Mouse (Mus musculus): Measurements from ENCODE around the gene Btg3. TPM values are rescaled to one million over a fixed set of nuclear protein-coding genes. Genes with fewer than 3 reads are reported as not detected.
A peak's percentile ranks its signal among the peaks of the same experiment; 100 is the strongest.

Btg3 gene
- polyA plus RNA-seq, 1 experiment from 2014 or later: 48.0 TPM

DNA sequence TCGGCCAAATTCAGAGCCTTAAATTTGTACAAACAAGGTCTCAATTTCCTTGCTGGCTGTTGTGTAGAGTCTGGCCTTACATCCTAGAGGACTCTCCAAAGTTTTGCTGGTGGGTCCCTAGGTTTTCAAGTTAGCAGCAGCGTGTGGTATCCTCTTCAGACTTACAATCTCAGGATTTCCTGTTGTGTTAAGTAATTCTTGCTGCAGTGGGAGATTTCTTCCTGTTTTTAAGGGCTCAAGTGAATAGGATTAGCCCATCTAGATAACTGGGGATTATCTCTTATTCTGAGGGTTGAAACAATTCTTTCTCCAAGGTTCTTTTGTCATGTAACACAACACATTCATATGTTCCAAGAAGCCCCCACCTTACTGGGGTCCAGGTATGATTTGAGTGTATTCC is 14.4 kb upstream of the Btg3 start:
- H3K27me3 ChIP-seq (ENCODE audit: control insufficient read depth, insufficient read depth, low read length): no peaks in the 10 kb centered on the region
- WGBS: 67% methylated on average over 2 of the region's 2 CpGs

DNA sequence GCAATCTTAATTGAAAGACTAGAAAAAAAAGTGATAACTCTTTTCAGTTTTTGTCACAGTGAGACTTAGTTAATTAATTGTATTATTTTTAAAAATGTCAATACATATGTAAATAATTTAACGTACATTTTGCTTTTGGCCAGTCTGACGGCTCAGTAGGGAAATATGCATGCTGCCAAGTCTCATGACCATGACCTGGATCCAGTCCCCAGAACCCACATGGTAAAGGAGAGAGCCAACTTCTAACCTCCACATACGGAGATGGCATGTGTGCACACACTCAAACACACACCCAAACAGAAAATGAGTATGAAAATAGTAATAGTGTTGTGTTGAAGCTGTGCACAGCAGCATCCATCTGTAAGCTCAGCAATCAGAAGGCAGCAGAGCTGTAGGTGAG is 13.0 kb upstream of the Btg3 start:
- Histone ChIP-seq H3K9me3 (ENCODE audit: control insufficient read depth, low read length) (no peaks in the 10 kb centered on the region), H3K27ac (ENCODE audit: low read depth, low read length) (no peak overlapping the region), H3K4me1 (ENCODE audit: control insufficient read depth, insufficient read depth, low read length) (no peaks in the 10 kb centered on the region), H3K9ac (ENCODE audit: low read depth, low read length) (no peak overlapping the region), H3K4me2 (replicated peaks; ENCODE audit: low read depth, low read length) (no peak overlapping the region), H3K4me3 (ENCODE audit: low read length) (no peak overlapping the region), H3K27me3 (ENCODE audit: control insufficient read depth, insufficient read depth, low read length) (no peaks in the 10 kb centered on the region), H3K36me3 (ENCODE audit: control insufficient read depth, insufficient read depth, low read length) (no peaks in the 10 kb centered on the region)
- ATAC-seq (ENCODE audit: low FRiP score, low TSS enrichment): no peak
- WGBS: 93% methylated on average over 3 of the region's 3 CpGs

More for the DNA sequence above, 14.4 kb upstream of the Btg3 start:
- H3K36me3 ChIP-seq (ENCODE audit: control insufficient read depth, insufficient read depth, low read length): no peaks in the 10 kb centered on the region
- H3K4me1 ChIP-seq (ENCODE audit: control insufficient read depth, insufficient read depth, low read length): no peaks in the 10 kb centered on the region
- no peak overlapping the region for H3K4me3 ChIP-seq (ENCODE audit: low read length)
- no peak for ATAC-seq (ENCODE audit: low FRiP score, low TSS enrichment)
- H3K4me2 ChIP-seq (replicated peaks; ENCODE audit: low read depth, low read length): no peak overlapping the region
- H3K9ac ChIP-seq (ENCODE audit: low read depth, low read length): no peak overlapping the region
- H3K9me3 ChIP-seq (ENCODE audit: control insufficient read depth, low read length): no peaks in the 10 kb centered on the region
- H3K27ac ChIP-seq (ENCODE audit: low read depth, low read length): no peak overlapping the region

DNA sequence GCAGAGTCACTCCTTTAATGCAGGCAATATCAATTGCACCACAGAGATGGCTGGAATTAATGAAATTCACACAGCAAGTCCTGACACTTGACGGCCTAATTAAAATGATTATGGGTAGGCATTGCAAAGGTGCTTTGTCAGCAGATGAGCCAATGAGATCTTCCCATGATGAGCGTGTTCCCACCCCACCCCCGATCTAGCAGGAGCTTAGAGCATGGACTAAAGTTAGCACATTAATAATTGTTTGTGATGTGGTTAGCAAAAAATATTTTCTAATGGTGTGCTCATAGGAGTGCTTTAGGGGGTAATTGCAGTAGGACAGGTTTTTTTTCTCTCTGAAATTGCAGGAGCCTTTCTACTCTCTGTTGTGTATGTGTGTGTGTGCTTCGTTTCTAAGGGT is 12.1 kb upstream of the Btg3 start:
- Histone ChIP-seq H3K9me3 (ENCODE audit: control insufficient read depth, low read length) (no peaks in the 10 kb centered on the region), H3K36me3 (ENCODE audit: control insufficient read depth, insufficient read depth, low read length) (no peaks in the 10 kb centered on the region), H3K4me3 (ENCODE audit: low read length) (no peak overlapping the region), H3K27me3 (ENCODE audit: control insufficient read depth, insufficient read depth, low read length) (no peaks in the 10 kb centered on the region), H3K9ac (ENCODE audit: low read depth, low read length) (no peak overlapping the region), H3K4me1 (ENCODE audit: control insufficient read depth, insufficient read depth, low read length) (no peaks in the 10 kb centered on the region), H3K27ac (ENCODE audit: low read depth, low read length) (no peak overlapping the region), H3K4me2 (replicated peaks; ENCODE audit: low read depth, low read length) (no peak overlapping the region)
- WGBS: 79% methylated on average over 4 of the region's 4 CpGs
- ATAC-seq (ENCODE audit: low FRiP score, low TSS enrichment): no peak

GRCm38 (mm10) chr16:78378493-78378892 is 1.5 kb upstream of the Btg3 start:
- Histone ChIP-seq H3K4me2 (replicated peaks; ENCODE audit: low read depth, low read length) (no peak overlapping the region), H3K9me3 (ENCODE audit: control insufficient read depth, low read length) (no peaks in the 10 kb centered on the region), H3K36me3 (ENCODE audit: control insufficient read depth, insufficient read depth, low read length) (no peaks in the 10 kb centered on the region), H3K27me3 (ENCODE audit: control insufficient read depth, insufficient read depth, low read length) (no peaks in the 10 kb centered on the region), H3K4me1 (ENCODE audit: control insufficient read depth, insufficient read depth, low read length) (peaks cover 11% of the 10 kb centered on the region; the same call in 1 of the 2 replicates), H3K9ac (ENCODE audit: low read depth, low read length) (no peak overlapping the region), H3K27ac (ENCODE audit: low read depth, low read length) (no peak overlapping the region), H3K4me3 (ENCODE audit: low read length) (no peak overlapping the region)
- 81% methylated on average over 5 of the region's 5 CpGs for WGBS
- ATAC-seq (ENCODE audit: low FRiP score, low TSS enrichment): no peak

DNA sequence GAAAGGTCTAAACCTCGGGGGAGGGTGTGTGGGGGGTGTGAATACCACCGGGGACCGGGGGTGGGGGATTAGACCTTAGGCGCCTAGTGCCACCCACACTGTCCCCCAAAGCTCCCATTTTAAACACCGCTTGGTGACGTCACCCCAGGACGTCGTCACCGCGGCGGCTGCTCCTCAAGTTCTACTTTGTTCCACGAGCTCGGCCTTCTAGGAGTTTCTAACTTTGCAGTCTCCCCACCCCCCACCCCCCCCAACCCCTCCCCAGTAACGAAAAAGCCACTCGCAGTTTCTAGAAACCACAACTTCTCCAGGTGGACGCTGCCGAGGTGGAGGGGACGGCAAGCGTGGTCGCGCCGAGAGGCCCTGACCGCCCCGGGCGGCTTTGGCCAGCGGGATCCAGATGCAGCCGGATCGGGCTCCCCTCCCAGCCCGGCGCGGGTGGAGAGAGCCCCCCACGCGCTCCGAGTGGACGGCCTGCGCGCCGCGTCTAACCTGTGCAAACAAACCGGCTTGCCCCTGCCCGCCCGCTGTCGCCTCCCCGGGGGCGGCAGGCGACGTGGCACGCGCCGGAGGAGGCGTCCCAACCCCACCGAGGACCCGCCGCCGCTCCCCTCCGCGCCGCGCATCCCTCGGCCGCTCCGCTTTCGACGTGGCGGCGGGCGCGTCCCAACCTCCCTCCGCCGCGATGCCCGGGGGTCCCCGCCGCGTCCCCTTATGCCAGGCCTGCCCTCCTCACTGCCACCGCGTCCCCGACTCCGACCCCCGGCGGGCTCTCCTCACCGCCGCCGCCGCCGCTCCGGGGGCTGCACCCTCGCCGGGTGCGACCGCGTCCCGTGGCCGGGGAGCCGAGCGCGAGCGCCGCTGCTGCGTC is 936 bp downstream of the Btg3 start:
- under 1% methylated on average over 60 of the region's 100 CpGs for WGBS
- H3K4me2 ChIP-seq (replicated peaks; ENCODE audit: low read depth, low read length): peak overlapping the region; percentile 70
- H3K36me3 ChIP-seq (ENCODE audit: control insufficient read depth, insufficient read depth, low read length): peaks cover 18% of the 10 kb centered on the region; the same call in 1 of the 2 replicates
- H3K9me3 ChIP-seq (ENCODE audit: control insufficient read depth, low read length): no peaks in the 10 kb centered on the region
- peak; percentile 75 for ATAC-seq (ENCODE audit: low FRiP score, low TSS enrichment)
- peak overlapping the region; percentile 81 for H3K27ac ChIP-seq (ENCODE audit: low read depth, low read length)
- peaks cover 11% of the 10 kb centered on the region; the same call in 1 of the 2 replicates for H3K4me1 ChIP-seq (ENCODE audit: control insufficient read depth, insufficient read depth, low read length)
- H3K4me3 ChIP-seq (ENCODE audit: low read length): peak overlapping the region; percentile 91
- H3K9ac ChIP-seq (ENCODE audit: low read depth, low read length): peak overlapping the region; percentile 97
- no peaks in the 10 kb centered on the region for H3K27me3 ChIP-seq (ENCODE audit: control insufficient read depth, insufficient read depth, low read length)

GRCm38 (mm10) chr16:78375222-78375621 is 1.8 kb downstream of the Btg3 start:
- H3K9me3 ChIP-seq (ENCODE audit: control insufficient read depth, low read length): no peaks in the 10 kb centered on the region
- H3K27ac ChIP-seq (ENCODE audit: low read depth, low read length): no peak overlapping the region
- H3K4me3 ChIP-seq (ENCODE audit: low read length): peak overlapping the region; percentile 91
- no peak for ATAC-seq (ENCODE audit: low FRiP score, low TSS enrichment)
- H3K27me3 ChIP-seq (ENCODE audit: control insufficient read depth, insufficient read depth, low read length): no peaks in the 10 kb centered on the region
- peak overlapping the region; percentile 70 for H3K4me2 ChIP-seq (replicated peaks; ENCODE audit: low read depth, low read length)
- H3K4me1 ChIP-seq (ENCODE audit: control insufficient read depth, insufficient read depth, low read length): peaks cover 11% of the 10 kb centered on the region; the same call in 1 of the 2 replicates
- 57% methylated on average over 10 of the region's 10 CpGs for WGBS
- H3K36me3 ChIP-seq (ENCODE audit: control insufficient read depth, insufficient read depth, low read length): peaks cover 18% of the 10 kb centered on the region; the same call in 1 of the 2 replicates
- H3K9ac ChIP-seq (ENCODE audit: low read depth, low read length): peak overlapping the region; percentile 97

GRCm38 (mm10) chr16:78373743-78374142 is 3.2 kb downstream of the Btg3 start:
- no peak overlapping the region for H3K27ac ChIP-seq (ENCODE audit: low read depth, low read length)
- no peak overlapping the region for H3K4me2 ChIP-seq (replicated peaks; ENCODE audit: low read depth, low read length)
- H3K9ac ChIP-seq (ENCODE audit: low read depth, low read length): no peak overlapping the region
- ATAC-seq (ENCODE audit: low FRiP score, low TSS enrichment): no peak
- peaks cover 33% of the 10 kb centered on the region for H3K36me3 ChIP-seq (ENCODE audit: control insufficient read depth, insufficient read depth, low read length)
- no peak overlapping the region for H3K4me3 ChIP-seq (ENCODE audit: low read length)
- H3K9me3 ChIP-seq (ENCODE audit: control insufficient read depth, low read length): no peaks in the 10 kb centered on the region
- 67% methylated on average over 8 of the region's 8 CpGs for WGBS
- peaks cover 11% of the 10 kb centered on the region; the same call in 1 of the 2 replicates for H3K4me1 ChIP-seq (ENCODE audit: control insufficient read depth, insufficient read depth, low read length)
- H3K27me3 ChIP-seq (ENCODE audit: control insufficient read depth, insufficient read depth, low read length): no peaks in the 10 kb centered on the region

DNA sequence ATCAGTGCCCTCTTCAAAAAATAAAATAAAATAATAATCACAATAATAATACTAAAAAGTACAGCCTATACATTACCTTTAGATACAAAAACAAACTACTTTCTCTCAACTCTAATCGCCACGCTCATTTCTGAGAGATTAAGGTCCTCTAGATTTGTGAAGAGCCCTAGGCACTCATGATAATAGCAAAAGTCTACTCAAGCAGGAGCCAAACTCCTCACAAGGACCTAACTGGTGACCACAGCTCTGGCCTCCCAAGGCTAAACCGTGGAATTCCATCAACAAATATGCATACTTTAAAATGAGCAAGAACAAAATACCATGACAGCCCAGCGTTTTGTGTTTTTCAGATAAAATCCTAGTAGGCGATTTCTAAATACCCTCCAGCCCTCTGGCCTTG is 4.2 kb downstream of the Btg3 start:
- Histone ChIP-seq H3K9ac (ENCODE audit: low read depth, low read length) (no peak overlapping the region), H3K27ac (ENCODE audit: low read depth, low read length) (no peak overlapping the region), H3K27me3 (ENCODE audit: control insufficient read depth, insufficient read depth, low read length) (no peaks in the 10 kb centered on the region), H3K4me1 (ENCODE audit: control insufficient read depth, insufficient read depth, low read length) (peaks cover 11% of the 10 kb centered on the region; the same call in 1 of the 2 replicates), H3K9me3 (ENCODE audit: control insufficient read depth, low read length) (no peaks in the 10 kb centered on the region), H3K4me3 (ENCODE audit: low read length) (no peak overlapping the region), H3K4me2 (replicated peaks; ENCODE audit: low read depth, low read length) (no peak overlapping the region), H3K36me3 (ENCODE audit: control insufficient read depth, insufficient read depth, low read length) (peaks cover 41% of the 10 kb centered on the region)
- 92% methylated on average over 5 of the region's 5 CpGs for WGBS
- ATAC-seq (ENCODE audit: low FRiP score, low TSS enrichment): no peak

GRCm38 (mm10) chr16:78371491-78372046 is 5.4 kb downstream of the Btg3 start:
- no peak overlapping the region for H3K4me3 ChIP-seq (ENCODE audit: low read length)
- 71% methylated on average over 7 of the region's 7 CpGs for WGBS
- H3K36me3 ChIP-seq (ENCODE audit: control insufficient read depth, insufficient read depth, low read length): peaks cover 50% of the 10 kb centered on the region
- H3K9me3 ChIP-seq (ENCODE audit: control insufficient read depth, low read length): no peaks in the 10 kb centered on the region
- no peak overlapping the region for H3K4me2 ChIP-seq (replicated peaks; ENCODE audit: low read depth, low read length)
- no peak overlapping the region for H3K27ac ChIP-seq (ENCODE audit: low read depth, low read length)
- no peak for ATAC-seq (ENCODE audit: low FRiP score, low TSS enrichment)
- no peak overlapping the region for H3K9ac ChIP-seq (ENCODE audit: low read depth, low read length)
- peaks cover 11% of the 10 kb centered on the region; the same call in 1 of the 2 replicates for H3K4me1 ChIP-seq (ENCODE audit: control insufficient read depth, insufficient read depth, low read length)
- no peaks in the 10 kb centered on the region for H3K27me3 ChIP-seq (ENCODE audit: control insufficient read depth, insufficient read depth, low read length)

Data from kidney, embryonic 14.5 days (tissue).